ENCODE assay signal across 21 mouse cellular contexts in genomic region chr10:29178003-29178402, GRCm38 (mm10). TPM values are rescaled to one million over a fixed set of nuclear protein-coding genes. Genes with fewer than 3 reads are reported as not detected.
DNase-seq lines count a peak whose midpoint lies in the region; TF ChIP-seq lines count a peak whose summit lies in the region.
"Had no signal": no experiment of that assay in that cellular context is flagged by ENCODE, and none has a peak within 500 bp of the region (broad histone marks: within the 10 kb centered on the region; RNA-seq: fewer than 3 reads in every experiment).

No protein-coding gene starts in this region.

- DNase-seq in left cerebral cortex, adult 18-20 months (ENCODE audit: low spot score in 2 of 2), result peak; percentile 65 to 76
- no peak for DNase-seq in left cerebral cortex, postnatal 4 days
- peak; percentile 84 for DNase-seq in NIH3T3 (ENCODE audit: low read depth)
- DNase-seq in adrenal gland, postnatal 14 days, result peak; percentile 24
- DNase-seq in spleen, postnatal 4 days (ENCODE audit: low spot score in 2 of 2), result no peak
- no peak for DNase-seq in thymus, postnatal 10 days (ENCODE audit: low spot score in 2 of 2)
- no peak for DNase-seq in ovary, postnatal 36 days (ENCODE audit: low spot score)
- DNase-seq: cerebellum, adult 9-11 months; forebrain, postnatal 0 days; heart, adult 18-20 months; kidney, adult 9 months; lung, postnatal 10 days; thymus, postnatal 4 days had no signal

- H3K36me3 ChIP-seq in myocyte (ENCODE audit: control insufficient read depth, insufficient read depth), result no peaks in the 10 kb centered on the region
- H3K36me3 ChIP-seq: liver, embryonic 12.5 days; stomach, embryonic 15.5 days had no signal

- peak overlapping the region; percentile 23 for H3K4me2 ChIP-seq in myocyte (ENCODE audit: low read depth)
- H3K4me2 ChIP-seq: liver, embryonic 12.5 days; stomach, embryonic 15.5 days had no signal

- no peaks in the 10 kb centered on the region for H3K79me2 ChIP-seq in myocyte (ENCODE audit: control insufficient read depth, insufficient read depth)

- no peak overlapping the region for H3K4me3 ChIP-seq in myocyte
- H3K4me3 ChIP-seq: embryonic facial prominence, embryonic 10.5 days; liver, embryonic 12.5 days; midbrain, embryonic 10.5 days; stomach, embryonic 15.5 days had no signal

- H3K27me3 ChIP-seq in myocyte (ENCODE audit: control insufficient read depth, insufficient read depth, insufficient read length), result no peaks in the 10 kb centered on the region
- H3K27me3 ChIP-seq: liver, embryonic 12.5 days; stomach, embryonic 15.5 days had no signal

- H3ac ChIP-seq in myocyte (ENCODE audit: control insufficient read depth, insufficient read length), result no peak overlapping the region

- no peak for TF ChIP-seq POLR2A in myocyte (IDR thresholded peaks at IDR 0.05; ENCODE audit: insufficient read length, low read depth)

- intact Hi-C loops in left cerebral cortex, postnatal 4 days (cut with DNase I), result no loop called here

TF ChIP-seq in myocyte, 11 proteins besides CTCF, POLR2A, EP300 and RAD21:
- TF ChIP-seq USF1 (IDR thresholded peaks at IDR 0.05; ENCODE audit: low read depth) (no peak), POLR2AphosphoS2 (IDR thresholded peaks at IDR 0.05; ENCODE audit: insufficient read length, low read depth) (no peak), TCF12 (IDR thresholded peaks at IDR 0.05; ENCODE audit: insufficient read depth, poor library complexity, severe bottlenecking) (no peak), TCF3 (IDR thresholded peaks at IDR 0.05; ENCODE audit: insufficient read length, low read depth) (no peak), SRF (IDR thresholded peaks at IDR 0.05; ENCODE audit: control insufficient read depth, insufficient read length, low read depth) (no peak), REST (IDR thresholded peaks at IDR 0.05; ENCODE audit: insufficient read depth, insufficient read length) (no peak), CEBPB (IDR thresholded peaks at IDR 0.05; ENCODE audit: insufficient read depth, poor library complexity, severe bottlenecking) (no peak), E2F4 (IDR thresholded peaks at IDR 0.05; ENCODE audit: insufficient read depth) (no peak), MYOG (IDR thresholded peaks at IDR 0.05; ENCODE audit: control insufficient read depth in 1 of 3, insufficient read depth in 1 of 3, insufficient read length in 2 of 3, low read depth in 2 of 3) (no peak), MYOD1 (IDR thresholded peaks at IDR 0.05; ENCODE audit: control insufficient read depth in 1 of 3, insufficient read length in 2 of 3, low read depth in 2 of 3) (no peak), MAX (IDR thresholded peaks at IDR 0.05; ENCODE audit: low read depth) (no peak)
TF ChIP-seq in myocyte: peak in this region for 0.

RNA-seq across cellular contexts. Expression of gene Gm49353, which starts 20.8 kb away (rescaled TPM):
- total RNA-seq in left cerebral cortex, adult 18-20 months (2021), result 10 to 100 TPM; 17.1 to 28.3 TPM
- 10 to 100 TPM; 42.4 to 54.0 TPM for total RNA-seq in left cerebral cortex, postnatal 4 days (2021)
- total RNA-seq in adrenal gland, postnatal 14 days (2021), result 0.86 TPM in 1 of 2 replicates, not detected in the other
- polyA plus RNA-seq in myocyte (2012; fragmentation: generic; extraction: Trizol), result 0.16 TPM
- total RNA-seq: heart, adult 18-20 months; neutrophil, adult 5-6 weeks had no signal
- polyA plus RNA-seq: embryonic facial prominence, embryonic 10.5 days; heart, postnatal 0 days; liver, embryonic 12.5 days; small intestine, adult 2 months had no signal

RNA-seq across cellular contexts. Expression of gene 9330159F19Rik, which starts 33.4 kb away (rescaled TPM):
- 10 to 100 TPM; 74.3 to 76.2 TPM for total RNA-seq in left cerebral cortex, adult 18-20 months (2021)
- 100 to 1,000 TPM; 145 to 151 TPM for total RNA-seq in left cerebral cortex, postnatal 4 days (2021)
- total RNA-seq in adrenal gland, postnatal 14 days (2021), result 3.5 and 3.6 TPM in 2 replicates
- 1.5 TPM for polyA plus RNA-seq in myocyte (2012; fragmentation: generic; extraction: Trizol)
- polyA plus RNA-seq: heart, postnatal 0 days had no signal

RNA-seq across cellular contexts. Expression of gene Soga3, which starts 34.4 kb away (rescaled TPM):
- total RNA-seq in left cerebral cortex, adult 18-20 months (2021), result 100 to 1,000 TPM; 169 to 170 TPM
- 100 to 1,000 TPM; 257 to 276 TPM for total RNA-seq in left cerebral cortex, postnatal 4 days (2021)
- 4.9 and 7.9 TPM in 2 replicates for total RNA-seq in adrenal gland, postnatal 14 days (2021)
- 1.6 TPM for polyA plus RNA-seq in myocyte (2012; fragmentation: generic; extraction: Trizol)
- total RNA-seq: heart, adult 18-20 months; neutrophil, adult 5-6 weeks had no signal

Comparison
In these comparisons a context has a peak if more than half of its experiments do, and no peak if none do; other contexts are left out.
1. DNase-seq: peak in left cerebral cortex, adult 18-20 months (2 of 2), NIH3T3 (single experiment) and adrenal gland, postnatal 14 days (single experiment); none in left cerebral cortex, postnatal 4 days (single experiment), spleen, postnatal 4 days (0 of 2), thymus, postnatal 10 days (0 of 2) and ovary, postnatal 36 days (single experiment).
2. RNA of gene 9330159F19Rik, which starts 33.4 kb away (total RNA-seq): 145 to 151 TPM in left cerebral cortex, postnatal 4 days and 74.3 to 76.2 TPM in left cerebral cortex, adult 18-20 months; 3.5 to 3.6 TPM in adrenal gland, postnatal 14 days; every median in the first group is over 10 times any median in the second.
3. RNA of gene Soga3, which starts 34.4 kb away (total RNA-seq): 257 to 276 TPM in left cerebral cortex, postnatal 4 days and 169 to 170 TPM in left cerebral cortex, adult 18-20 months; 4.9 to 7.9 TPM in adrenal gland, postnatal 14 days; every median in the first group is over 10 times any median in the second.